Mouse (Mus musculus) heart, postnatal 14 days (tissue): ENCODE data around the gene Osgin1. TPM values are rescaled to one million over a fixed set of nuclear protein-coding genes. Genes with fewer than 3 reads are reported as not detected.

Source experiments
- DNase-seq, 2 experiments: peaks; one replicate each; pipeline ENCODE4 v3.0.0; 2021 to 2022
- intact Hi-C: fragments of 180-260 bp; cut with DNase I; formaldehyde crosslinking; loops from one replicate; pipeline ENCODE4 v1.15.1; 2025
- total RNA-seq, 2 experiments: library from RNA; stranded (reverse); gene quantifications; 2 replicates each; pipeline ENCODE4 v1.2.3; 2021

Gene Osgin1
- total RNA-seq, 2 experiments from 2014 or later, result 1.3 to 2.5 TPM

GRCm38 (mm10) chr8:119440250-119440951 lies 6.5 kb downstream of the Osgin1 start:
- intact Hi-C loops, result loop anchor here (1.0 to 10.0 kb wide), 4 partner anchors 28 to 344 kb away; partner anchors contain the start of gene Taf1c
- peak; percentile 76 to 84 for DNase-seq

DNA sequence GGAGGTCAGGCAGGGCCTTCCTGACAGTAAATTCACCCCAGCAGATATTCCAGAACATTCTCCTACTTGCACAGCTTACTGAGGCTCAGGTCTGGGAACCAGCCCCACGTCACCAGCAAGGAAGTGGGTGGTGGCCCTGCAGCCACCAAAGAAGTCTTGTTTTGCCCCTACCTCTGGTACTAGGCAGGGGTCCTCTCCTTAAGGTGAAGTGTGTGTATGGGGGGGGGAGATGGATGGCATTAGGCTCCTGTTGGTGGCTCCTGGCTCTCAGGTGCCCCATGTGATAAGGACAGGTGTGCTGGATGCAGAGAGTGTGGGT lies 7.0 kb downstream of the Osgin1 start:
- no peak for DNase-seq
- intact Hi-C loops, result loop anchor here (1.0 to 10.0 kb wide), 4 partner anchors 29 to 344 kb away; partner anchors contain the start of gene Taf1c

- intact Hi-C loops, result loop anchor here (5.0 to 10.0 kb wide), 2 partner anchors 235 to 343 kb away; no protein-coding TSS in a partner anchor
Observed at GRCm38 (mm10) chr8:119442013-119442412, 8.1 kb downstream of the Osgin1 start.

GRCm38 (mm10) chr8:119442970-119443369 lies 9.0 kb downstream of the Osgin1 start:
- DNase-seq, result no peak
- intact Hi-C loops, result loop anchor here (5.0 to 10.0 kb wide), 2 partner anchors 234 to 342 kb away; no protein-coding TSS in a partner anchor

More at GRCm38 (mm10) chr8:119442013-119442412, 8.1 kb downstream of the Osgin1 start:
- no peak for DNase-seq

DNA sequence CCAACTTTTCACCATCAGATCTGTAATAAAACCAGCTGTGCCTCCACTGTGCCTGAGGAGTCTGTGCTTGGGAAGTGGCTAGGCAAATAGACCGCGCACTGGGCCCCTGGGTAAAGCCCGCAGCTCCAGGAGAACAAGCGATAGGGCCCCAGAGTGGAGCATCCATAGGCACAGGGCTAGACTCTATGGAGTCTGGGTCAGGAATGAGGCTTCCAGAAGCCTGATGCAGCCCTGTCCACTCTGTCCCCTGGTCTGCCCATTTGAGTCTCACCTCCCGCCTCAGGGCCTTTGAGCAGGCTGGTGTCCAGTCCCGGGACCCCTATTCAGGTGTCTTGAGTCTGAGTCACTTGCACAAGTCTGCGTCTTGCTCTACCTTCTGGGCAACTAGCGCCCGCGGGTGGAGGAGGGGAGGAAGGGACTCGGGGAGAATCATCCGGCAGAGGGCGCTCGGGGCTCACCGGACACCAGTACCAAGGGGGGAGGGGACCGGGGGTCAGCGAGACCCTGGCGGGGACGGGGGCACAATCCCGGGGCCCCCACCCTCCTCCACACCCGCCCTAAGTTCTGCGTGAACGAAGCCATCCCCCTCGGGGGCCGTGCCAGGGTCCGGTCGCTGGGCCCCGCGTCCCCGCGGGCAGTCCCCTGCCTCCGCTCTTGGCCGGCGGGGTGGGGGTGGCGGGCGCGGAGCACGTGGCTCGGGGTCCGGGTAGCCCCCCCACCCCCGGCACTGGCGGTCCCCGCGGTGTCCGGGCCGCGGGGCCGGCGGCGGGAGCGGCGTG lies 12.5 kb downstream of the Osgin1 start, which contains the start of gene Necab2:
TSS of gene Necab2 (plus strand) at position 509 of the 779 bp plus-strand sequence.
- peak; percentile 85 to 89 for DNase-seq
- intact Hi-C loops, result loop anchor here (1.0 to 10.0 kb wide), 2 partner anchors 51 to 338 kb away; no protein-coding TSS in a partner anchor

GRCm38 (mm10) chr8:119446990-119447780 lies 13.3 kb downstream of the Osgin1 start:
- peak in 1 of 2 experiments; percentile 18 for DNase-seq
- intact Hi-C loops, result loop anchor here (1.0 to 10.0 kb wide), 2 partner anchors 50 to 338 kb away; no protein-coding TSS in a partner anchor

- intact Hi-C loops, result loop anchor here (10.0 kb wide), 1 partner anchor 337 kb away; no protein-coding TSS in a partner anchor
- no peak for DNase-seq
Observed at GRCm38 (mm10) chr8:119447781-119448170, 13.9 kb downstream of the Osgin1 start.

DNA sequence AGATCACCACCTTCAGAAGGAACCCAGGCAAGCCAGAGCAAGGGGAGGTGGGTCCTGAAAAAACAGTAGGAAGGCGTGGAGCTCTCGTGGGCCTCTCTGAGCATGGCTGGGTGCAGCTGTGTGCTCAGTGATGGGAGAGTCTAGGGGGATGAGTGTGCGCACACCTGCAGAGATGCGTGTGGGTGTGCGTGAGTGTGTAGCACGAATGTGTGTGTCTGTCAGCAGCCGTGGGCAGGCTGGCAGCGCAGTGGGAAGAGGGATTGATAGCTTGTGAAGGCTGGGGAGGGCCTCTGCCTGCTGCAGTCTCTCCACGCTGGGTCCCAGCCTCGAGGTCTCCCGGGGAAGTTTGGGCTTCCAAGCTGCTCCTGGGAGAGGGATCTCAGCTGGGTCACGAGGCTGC lies 15.7 kb downstream of the Osgin1 start:
- intact Hi-C loops, result loop anchor here (10.0 kb wide), 1 partner anchor 335 kb away; no protein-coding TSS in a partner anchor

GRCm38 (mm10) chr8:119451131-119451530 lies 17.2 kb downstream of the Osgin1 start:
- intact Hi-C loops, result no loop called here
- DNase-seq, result no peak

More for the DNA sequence above, 15.7 kb downstream of the Osgin1 start:
- no peak for DNase-seq

DNA sequence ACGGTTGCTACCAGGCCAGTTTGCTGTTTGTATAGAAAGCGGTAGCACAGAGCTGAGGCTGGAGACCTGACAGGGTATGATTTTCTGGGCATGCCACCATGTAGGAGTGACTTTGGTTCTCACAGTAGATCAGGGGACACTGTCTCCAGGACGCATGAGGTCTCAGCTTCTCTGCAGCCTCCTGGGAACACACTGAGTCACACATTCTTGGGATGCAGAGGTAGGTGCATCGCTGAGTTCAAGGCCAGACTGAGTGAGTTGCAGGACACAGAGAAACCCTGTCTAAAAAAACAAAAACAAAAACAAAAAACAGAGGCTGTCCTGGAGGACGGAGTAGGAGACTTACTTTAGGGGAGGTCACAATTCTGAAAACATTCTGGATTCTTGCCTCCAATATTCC lies 19.0 kb downstream of the Osgin1 start:
- DNase-seq, result no peak
- intact Hi-C loops, result no loop called here

- no peak for DNase-seq
- intact Hi-C loops, result no loop called here
Observed at GRCm38 (mm10) chr8:119456045-119456444, 22.1 kb downstream of the Osgin1 start.

- intact Hi-C loops, result no loop called here
- peak; percentile 25 to 53 for DNase-seq
Observed at GRCm38 (mm10) chr8:119459724-119460123, 25.8 kb downstream of the Osgin1 start.

DNA sequence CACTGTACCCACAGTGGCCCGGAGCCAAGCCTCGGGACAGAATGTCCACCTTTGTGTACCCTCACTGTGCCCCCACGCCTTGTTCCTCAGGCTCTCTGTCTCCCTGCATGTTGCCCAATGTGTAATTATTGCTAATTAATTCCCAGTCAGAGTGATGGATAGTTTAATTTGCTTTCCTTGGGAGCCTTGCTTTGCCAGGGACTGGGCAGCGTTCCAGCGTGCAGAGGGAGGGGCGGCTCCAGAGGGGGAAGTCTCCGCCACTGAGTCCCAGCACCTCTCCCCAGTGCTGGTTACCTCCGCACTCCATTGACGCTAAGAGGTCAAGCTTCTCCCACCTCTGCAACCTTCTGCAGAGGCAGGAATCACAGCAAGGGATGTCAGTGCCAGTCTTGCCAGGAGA lies 27.4 kb downstream of the Osgin1 start:
- intact Hi-C loops, result no loop called here
- DNase-seq, result no peak

GRCm38 (mm10) chr8:119463709-119464108 lies 29.8 kb downstream of the Osgin1 start:
- intact Hi-C loops, result no loop called here
- peak in 1 of 2 experiments; percentile 20 for DNase-seq

DNA sequence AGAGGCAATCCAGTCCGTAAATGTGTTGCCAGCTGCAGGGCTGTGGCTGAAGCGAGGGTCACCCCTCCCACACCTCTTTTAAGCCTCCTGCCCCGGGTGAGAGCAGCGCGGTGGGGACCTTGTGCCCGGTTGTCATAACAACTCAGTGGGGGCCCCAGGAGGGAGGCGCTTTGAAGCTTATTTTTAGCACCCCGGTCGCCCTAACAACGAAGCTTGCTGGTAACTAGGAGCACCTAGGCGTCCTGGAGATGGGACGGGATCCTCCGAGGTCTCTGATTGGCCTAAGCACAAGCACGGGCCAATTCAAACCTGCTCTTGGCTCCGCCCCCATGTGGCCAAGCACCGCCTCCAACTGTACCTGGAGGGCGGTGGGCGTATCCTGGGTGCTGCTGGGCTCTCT lies 32.2 kb downstream of the Osgin1 start:
- intact Hi-C loops, result no loop called here
- no peak for DNase-seq

GRCm38 (mm10) chr8:119466794-119467193 lies 32.9 kb downstream of the Osgin1 start:
- DNase-seq, result no peak
- intact Hi-C loops, result no loop called here

DNA sequence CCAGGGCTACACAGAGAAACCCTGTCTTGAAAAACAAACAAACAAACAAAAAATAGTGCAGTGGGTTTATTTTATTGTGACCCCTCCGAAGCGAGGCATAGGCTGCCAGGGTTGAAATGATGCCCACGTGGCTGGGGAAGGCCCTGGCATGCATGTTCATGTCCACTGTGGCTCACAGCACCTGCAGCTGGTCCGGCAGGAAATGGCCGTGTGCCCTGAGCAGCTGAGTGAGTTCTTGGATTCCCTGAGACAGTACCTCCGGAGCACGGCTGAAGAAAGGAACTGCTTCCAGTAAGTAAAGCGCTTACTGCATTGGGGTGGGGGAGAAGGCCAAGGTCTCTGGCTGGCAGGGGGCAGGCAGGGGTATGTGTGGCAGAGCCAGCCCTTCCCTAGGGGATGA lies 34.2 kb downstream of the Osgin1 start:
- intact Hi-C loops, result no loop called here

DNA sequence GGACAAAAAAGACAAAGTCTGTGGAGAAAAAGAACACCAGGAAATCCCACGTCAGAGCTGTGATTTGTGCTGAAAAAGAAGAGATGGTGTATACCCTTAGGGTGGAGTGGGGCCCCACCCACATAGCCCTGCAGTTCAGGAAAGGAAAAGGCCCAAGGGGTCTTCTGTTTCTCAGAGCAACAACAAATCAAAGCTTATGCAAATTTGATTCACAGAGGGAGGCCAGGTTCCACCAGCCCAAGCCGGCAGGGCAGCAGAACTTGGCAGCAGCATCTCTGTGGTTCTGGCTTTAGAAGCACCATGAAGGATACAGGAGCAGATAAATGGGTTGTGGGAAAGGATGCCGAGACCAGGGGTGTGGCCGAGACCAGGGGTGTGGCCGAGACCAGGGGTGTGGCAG lies 44.8 kb downstream of the Osgin1 start:
- intact Hi-C loops, result no loop called here
- no peak for DNase-seq

More for the DNA sequence above, 34.2 kb downstream of the Osgin1 start:
- DNase-seq, result no peak

- intact Hi-C loops, result no loop called here
- DNase-seq, result no peak
Observed at GRCm38 (mm10) chr8:119484145-119484896, 50.4 kb downstream of the Osgin1 start.

DNA sequence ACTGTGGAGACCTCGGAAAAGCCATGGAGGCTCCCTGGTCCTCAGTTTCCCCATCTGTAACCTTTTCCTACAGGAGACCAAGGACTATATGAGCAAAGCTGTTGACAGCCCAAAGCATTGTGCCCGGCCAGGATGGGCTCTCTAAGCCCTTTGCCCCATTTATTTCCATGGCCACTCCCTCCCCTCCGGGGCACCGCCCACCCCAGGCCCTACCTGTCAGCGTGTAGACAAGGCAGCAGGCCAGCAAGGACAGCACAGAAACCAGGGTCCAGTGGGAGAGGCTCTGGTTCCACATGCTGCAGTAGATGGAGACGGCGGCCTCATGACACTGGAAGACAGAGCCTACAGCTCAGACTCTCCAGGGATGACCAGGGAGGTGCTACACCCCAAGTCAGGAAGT lies 53.2 kb downstream of the Osgin1 start:
- intact Hi-C loops, result no loop called here
- DNase-seq, result no peak
